Mouse (Mus musculus) heart, postnatal 10 days (tissue): ENCODE measurements around the gene Dapk1. TPM values are rescaled to one million over a fixed set of nuclear protein-coding genes. Genes with fewer than 3 reads are reported as not detected.
"Not testable (repeated sequence)": the region's sequence is repeated elsewhere in the genome, so short reads cannot be mapped to it uniquely, and the experiment has no call there.

Experiments used
- DNase-seq, 2 experiments: peaks; one replicate each; pipeline ENCODE4 v3.0.0; 2021
- intact Hi-C: fragments of 180-260 bp; cut with DNase I; formaldehyde crosslinking; loops from one replicate; pipeline ENCODE4 v1.15.1; 2025
- total RNA-seq, 2 experiments: library from RNA; stranded (reverse); gene quantifications; 2 replicates each; pipeline ENCODE4 v1.2.3; 2021

Dapk1 gene
- 10 to 100 TPM; 25.4 to 25.9 TPM for total RNA-seq

DNA sequence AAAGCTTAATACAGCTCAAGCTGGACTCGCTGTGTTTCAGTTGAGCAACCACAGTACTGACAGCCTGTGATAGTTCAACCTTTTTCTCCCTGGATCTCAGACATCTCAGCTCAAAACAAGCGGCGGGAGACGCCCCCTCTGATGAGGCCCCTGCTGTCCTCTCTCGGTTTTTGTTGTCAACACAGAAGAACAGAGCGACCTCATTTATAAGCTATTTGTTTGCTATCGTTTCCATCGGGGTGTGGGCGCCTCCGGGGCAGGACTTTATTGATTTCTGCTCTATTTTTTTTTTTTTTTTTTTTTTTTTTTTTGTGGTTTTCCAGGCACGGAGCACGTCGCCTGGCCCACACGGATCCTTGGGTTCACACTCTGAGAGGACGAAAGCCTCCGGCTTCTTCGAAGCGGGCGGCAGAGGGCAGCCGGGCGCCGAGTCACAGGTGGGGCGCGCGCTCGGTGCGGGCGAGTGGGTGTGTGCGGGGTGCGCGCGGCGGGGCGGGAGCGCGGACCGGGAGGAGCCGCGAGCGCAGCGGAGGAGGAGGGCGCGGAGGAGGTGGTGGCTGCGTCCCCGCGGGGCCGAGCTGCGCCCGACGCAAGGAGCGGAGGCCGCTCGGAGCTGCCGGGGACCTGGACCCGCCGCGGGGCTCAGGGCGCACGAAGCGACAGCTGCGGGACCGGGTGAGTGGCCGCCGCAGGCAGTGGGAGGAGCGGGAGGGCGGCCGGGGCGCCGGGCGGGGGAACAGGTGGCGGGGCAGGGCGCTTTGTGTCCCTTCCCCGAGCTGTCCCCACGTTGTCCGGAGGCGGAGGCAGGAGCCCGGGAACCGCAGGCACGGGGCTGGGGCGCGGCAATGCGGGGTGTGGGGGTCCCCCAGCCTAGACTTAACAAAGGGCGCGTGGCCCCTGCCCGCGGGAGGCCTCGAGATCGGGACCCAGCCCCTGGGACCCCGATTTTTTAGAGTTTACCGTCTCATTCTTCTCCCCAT, at the start of gene Dapk1:
Gene Dapk1 (plus strand): TSS at position 512 of the 980 bp plus-strand sequence.
- intact Hi-C loops = loop anchor here (1.0 to 2.0 kb wide), 2 partner anchors 123 to 137 kb away; no protein-coding TSS in a partner anchor
- peak; percentile 85 to 87 for DNase-seq

DNA sequence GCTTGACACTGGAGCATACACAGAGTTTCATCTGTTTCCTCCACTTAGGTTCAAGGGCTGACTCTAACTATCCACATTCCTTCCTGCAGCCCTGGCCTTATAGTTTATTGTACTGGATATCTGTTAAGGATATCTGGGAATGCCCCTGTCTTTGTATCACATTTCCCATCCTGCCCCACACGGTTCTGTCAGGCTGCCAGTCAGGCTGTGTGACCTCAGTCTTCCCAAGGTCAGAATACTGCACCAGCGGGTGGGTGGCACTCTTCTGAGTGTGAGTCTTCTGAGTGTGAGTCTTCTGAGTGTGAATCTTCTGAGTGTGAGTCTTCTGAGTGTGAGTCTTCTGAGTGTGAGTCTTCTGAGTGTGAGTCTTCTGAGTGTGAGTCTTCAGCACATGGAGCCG, 48.4 kb upstream of the Dapk1 start:
- no peak for DNase-seq
- intact Hi-C loops = no loop called here

DNA sequence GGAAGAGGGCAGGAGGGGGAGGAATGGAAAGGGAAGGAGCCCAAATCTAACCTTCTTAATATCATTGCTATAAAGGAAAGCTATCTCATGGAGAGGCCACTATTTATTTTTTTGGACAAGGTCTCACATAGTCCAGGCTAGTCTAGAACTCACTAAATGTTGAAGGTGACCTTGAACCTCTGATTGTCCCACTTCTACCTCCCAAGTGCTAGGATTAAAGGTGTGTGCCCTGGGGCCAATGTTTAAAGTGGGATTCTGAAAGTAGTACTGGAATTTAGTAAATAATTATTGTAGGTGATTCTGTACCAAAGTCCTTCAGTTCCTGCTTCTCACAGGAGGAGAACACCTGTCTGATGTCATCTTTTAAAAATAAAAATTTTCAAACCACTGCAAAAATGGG, 45.3 kb upstream of the Dapk1 start:
- no peak for DNase-seq
- intact Hi-C loops = no loop called here

DNA sequence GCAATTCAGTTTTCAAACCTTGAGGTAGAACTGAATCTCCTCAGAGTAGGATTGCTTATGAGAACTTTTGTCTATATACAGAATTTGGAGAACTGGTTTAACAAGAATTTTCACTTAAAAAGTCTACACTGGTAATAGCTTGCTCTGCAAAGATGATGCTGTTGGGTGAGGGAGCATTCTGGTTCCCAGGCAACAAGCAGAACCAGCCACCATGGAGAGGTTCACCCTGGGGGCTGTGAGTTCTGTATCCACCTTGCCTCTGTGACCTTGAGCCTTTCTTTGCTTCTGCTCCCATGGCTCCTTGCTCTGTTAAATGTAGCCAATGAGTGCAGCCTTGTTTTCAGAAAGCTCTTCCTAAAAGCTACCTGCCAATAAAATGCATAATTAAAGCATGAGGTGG, 44.8 kb upstream of the Dapk1 start:
- DNase-seq = no peak
- intact Hi-C loops = no loop called here

DNA sequence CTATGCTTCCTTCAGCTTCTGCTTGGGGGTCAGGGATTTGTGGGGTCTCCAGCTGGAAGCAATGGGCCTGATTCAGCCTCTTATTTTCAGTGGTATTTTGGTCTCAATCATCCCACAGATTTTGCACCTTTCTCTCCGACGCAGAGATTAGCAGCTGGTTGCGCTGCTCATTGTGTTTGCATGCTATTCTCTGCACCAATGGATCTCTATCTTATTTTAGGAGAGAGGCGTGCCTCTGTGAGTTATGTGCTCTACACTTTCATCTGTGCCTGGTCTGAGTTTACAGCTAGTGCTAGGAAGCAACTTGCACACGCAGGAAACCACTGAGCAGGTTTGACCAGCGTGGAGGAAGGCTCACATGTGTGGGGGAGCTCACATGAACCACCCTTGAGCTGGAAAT, 37.4 kb upstream of the Dapk1 start:
- intact Hi-C loops = no loop called here
- no peak for DNase-seq

DNA sequence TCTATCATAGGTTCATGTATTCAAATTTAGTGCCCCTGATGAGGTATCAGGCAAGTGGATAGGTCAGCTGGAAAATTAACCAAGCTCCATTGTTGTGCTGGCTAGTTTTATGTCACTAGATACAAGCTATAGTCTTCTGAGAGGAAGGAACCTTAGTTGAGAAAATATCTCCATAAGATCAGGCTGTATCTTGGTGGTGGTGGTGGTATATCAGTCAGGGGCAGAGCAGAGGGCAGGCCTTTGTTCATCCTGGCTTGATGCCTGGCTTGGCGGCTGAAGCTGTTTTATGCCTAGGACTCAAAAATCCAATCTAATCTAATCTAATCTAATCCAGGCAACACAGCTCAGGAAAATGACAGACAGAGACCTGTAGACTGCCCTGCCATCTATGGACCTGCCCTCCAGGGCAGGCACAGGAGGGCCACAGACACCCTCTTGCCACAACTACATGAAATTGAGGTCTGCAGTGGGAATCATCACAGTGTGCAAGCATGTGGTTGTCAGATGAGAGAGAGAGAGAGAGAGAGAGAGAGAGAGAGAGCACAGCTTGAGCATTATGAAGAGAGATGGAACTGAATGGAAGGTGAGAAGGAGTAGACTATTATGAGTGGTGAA, 32.7 kb upstream of the Dapk1 start:
- DNase-seq = no peak
- intact Hi-C loops = no loop called here

DNA sequence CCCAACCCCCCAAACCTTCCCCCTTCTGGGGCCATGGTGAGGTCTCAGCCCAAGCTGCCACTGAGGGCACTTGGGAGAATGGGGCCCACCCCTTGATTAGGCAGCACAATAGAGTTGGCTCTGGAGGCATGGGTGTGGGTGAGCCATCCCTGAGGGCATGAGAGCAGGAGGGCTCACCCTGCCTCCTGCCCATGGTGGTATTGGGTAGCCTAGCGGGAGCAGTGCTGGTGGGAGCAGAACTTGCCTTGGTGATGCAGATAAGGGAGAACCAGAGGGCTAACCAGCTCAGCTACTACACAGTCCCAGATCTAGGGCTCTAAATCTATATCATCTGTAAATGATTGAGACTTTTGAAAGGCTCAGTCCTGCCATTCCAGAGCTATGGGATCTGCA, 32.2 kb upstream of the Dapk1 start:
- DNase-seq = no peak
- intact Hi-C loops = no loop called here

DNA sequence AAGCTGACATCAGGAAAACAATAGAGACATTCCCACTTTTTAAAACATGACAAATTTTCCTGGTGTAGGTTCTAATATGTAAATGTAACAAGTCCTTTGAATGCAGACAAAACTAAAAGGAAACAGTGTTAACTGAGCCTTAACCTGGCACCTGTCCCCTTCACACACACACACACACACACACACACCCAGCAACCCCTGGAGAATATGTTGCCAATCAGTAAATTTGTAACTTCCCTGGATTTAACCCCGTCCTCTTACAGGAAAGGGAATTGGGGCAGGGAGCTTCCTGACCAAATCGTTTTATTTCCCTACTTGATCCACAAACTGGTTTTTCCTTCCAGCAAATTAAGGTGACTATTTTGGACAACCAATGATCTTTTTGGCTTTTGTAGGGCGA, 28.2 kb upstream of the Dapk1 start:
- no peak for DNase-seq
- intact Hi-C loops = no loop called here

- intact Hi-C loops = no loop called here
- no peak for DNase-seq
Measured at GRCm38 (mm10) chr13:60573971-60574370, 27.8 kb upstream of the Dapk1 start.

DNA sequence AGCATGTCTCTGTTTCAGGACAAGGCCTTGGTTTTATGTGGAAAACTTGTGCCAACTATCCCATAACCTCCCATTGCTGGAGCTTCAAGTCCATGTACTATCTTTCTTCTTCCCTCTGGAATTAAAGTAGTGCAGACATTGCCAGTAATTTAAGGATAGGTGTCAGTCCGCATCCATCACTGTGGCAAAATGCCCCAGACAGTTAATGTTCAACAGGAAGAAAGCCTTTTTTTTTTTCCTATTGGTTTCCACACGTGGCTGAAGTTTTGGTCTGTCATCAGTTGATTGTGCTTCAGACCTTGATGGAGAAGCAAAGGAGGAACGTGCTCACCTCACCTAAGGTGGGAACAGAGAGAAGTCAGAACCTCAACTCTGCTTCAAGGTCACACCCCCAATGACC, 23.2 kb upstream of the Dapk1 start:
- intact Hi-C loops = no loop called here
- no peak for DNase-seq

DNA sequence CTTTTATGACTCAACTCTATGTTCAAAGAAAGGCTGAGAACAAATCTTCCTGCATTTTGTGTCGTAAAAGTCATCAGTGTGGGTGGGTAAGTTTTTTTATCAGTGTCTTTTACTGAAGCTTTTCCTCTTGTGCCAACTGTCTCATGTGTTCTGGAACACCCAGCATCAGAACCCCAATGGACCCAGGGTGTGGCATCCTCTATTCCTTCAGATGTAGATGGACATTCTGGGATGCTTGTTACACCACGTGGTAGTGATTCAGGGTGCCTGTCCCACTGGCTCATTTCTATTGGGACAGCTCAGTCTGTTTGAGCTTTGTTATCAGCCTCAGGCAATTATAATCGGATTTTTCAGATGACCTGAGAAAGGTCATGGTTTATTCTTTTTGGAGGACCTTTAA, 6.9 kb upstream of the Dapk1 start:
- peak in 1 of 2 experiments; percentile 27 for DNase-seq
- intact Hi-C loops = no loop called here

DNA sequence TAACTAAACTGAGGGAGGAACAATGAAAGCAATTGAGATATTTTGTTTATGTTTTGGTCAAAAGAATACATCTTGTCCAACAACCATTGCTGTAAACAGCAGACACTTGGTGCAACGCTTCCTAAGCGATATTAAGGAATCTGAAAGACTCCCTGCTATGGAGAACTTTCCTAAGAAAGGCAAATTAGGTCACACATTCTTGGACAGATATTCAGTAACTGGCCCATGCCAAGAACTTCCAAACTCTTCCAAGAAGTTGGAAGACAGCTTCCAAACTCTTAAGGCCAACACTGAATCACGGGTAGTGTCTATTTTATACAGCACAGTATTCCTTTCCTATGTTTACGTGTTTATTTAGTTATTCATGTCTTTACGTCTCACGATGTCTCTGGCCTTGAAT, 6.2 kb upstream of the Dapk1 start:
- intact Hi-C loops = no loop called here
- DNase-seq = peak; percentile 39 to 43

DNA sequence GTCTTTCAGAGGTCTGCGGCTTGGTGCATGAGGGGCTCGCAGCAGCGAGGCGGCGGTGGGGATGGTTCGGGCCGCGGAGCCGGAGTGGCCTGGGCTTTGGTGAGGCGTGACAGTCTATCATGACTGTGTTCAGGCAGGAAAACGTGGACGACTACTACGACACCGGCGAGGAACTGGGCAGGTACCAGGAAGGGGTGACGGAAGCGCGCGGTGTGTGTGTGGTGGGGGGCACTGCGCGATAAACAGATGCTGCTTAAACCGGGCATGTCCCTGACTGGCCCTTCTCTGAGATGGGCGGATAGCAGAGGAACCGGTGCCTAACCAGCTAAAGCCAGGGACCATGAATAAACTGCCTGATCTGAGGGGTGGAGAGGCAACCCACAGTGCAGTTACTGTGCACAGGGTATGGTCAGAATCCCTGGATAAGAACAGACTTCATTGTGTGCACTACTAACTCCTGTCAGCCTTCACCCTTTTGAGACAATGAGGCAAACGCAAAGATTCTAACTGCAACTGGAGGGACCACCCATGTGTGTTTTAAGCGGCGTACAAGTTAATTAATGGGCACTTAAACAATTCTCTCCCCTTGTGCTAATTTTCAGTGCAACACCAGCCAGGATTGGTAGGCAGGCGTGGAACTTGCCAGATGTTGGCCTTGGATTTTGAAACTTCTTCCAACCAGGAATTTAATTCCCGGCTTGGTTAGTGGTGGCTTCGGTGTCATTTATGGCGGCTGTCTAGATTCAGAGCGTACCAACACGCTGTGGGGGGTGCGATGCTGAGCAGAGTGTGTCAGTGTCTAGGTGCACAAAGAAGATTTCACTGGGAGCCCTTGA, 887 bp downstream of the Dapk1 start:
- intact Hi-C loops = loop anchor here (1.0 to 2.0 kb wide), 2 partner anchors 124 to 136 kb away; no protein-coding TSS in a partner anchor
- peak; percentile 49 to 51 for DNase-seq

GRCm38 (mm10) chr13:60603252-60603562, 1.5 kb downstream of the Dapk1 start:
- DNase-seq = no peak
- intact Hi-C loops = loop anchor here (2.0 kb wide), 1 partner anchor 124 kb away; no protein-coding TSS in a partner anchor

DNA sequence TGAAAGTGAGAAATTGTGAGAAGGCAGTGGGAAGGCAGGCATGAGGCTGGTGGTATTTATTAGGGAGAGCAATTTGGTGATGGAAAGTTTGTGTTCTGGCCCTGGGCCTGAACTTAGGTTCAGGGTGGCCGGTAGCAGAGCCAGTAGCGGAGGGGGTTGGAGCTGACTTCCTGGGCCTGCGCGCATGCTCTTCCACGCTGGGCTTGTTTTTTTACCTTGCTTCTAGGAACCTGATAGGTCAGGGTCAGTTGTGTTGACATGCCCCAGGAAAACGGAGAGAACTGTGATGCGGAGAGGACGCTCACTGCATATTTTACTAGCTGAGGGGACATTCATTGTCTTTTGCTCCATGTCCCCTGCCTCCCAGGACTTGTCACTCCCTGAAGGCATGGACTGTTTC, 5.7 kb downstream of the Dapk1 start:
- intact Hi-C loops = no loop called here
- no peak for DNase-seq

GRCm38 (mm10) chr13:60608411-60609046, 6.8 kb downstream of the Dapk1 start:
- intact Hi-C loops = no loop called here
- no peak for DNase-seq

- intact Hi-C loops = no loop called here
Measured at GRCm38 (mm10) chr13:60609234-60609633, 7.5 kb downstream of the Dapk1 start.

GRCm38 (mm10) chr13:60610558-60610957, 8.8 kb downstream of the Dapk1 start:
- intact Hi-C loops = no loop called here
- no peak for DNase-seq

More at GRCm38 (mm10) chr13:60609234-60609633, 7.5 kb downstream of the Dapk1 start:
- no peak for DNase-seq

- intact Hi-C loops, DNase-seq: not testable (repeated sequence)
Measured at GRCm38 (mm10) chr13:60610971-60611370, 9.2 kb downstream of the Dapk1 start.

DNA sequence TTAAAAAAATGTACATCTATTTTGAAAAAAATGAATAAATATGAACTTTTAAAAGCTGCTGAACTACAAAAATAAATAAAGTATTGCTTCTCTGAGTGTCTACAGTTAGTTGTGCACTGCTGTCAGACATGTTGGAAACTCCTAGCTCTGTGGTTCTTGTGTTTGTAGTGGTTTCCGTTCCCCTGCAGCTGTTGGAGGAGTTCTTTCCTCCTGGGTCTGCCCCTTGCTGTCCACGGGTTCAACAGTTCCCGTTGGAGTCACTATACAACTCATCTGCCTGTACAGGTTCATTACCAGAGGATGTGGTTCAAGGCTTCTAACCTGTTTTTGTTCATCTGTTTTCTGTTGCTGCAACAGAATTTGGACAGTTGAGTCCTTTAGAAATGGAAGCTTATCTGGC, 10.4 kb downstream of the Dapk1 start:
- DNase-seq = no peak
- intact Hi-C loops = no loop called here

DNA sequence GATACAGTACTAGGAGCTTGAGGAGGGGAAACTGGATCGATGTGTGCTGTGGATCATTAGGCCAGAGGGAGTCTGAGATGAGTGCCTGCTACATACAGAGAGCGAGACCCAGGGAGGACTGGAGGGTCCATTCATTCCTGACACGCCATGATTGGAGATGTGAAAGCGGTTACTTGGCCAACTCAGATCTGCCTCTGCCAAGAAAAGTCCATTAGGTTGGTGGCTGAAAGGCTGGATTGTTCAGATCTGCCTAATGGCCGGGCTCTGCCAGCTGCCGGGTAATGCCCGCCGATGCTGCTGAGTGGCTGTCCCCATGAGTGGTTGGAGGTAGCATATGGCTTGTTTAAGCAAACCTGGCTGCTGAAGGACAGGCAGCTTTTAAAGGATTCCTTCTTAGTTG, 12.4 kb downstream of the Dapk1 start:
- no peak for DNase-seq
- intact Hi-C loops = no loop called here
